Mouse (Mus musculus): ENCODE results near the gene Mdga2. TPM values are rescaled to one million over a fixed set of nuclear protein-coding genes. Genes with fewer than 3 reads are reported as not detected.

The Mdga2 gene
- total and polyA plus RNA-seq, 3 experiments = 1.5 to 3.0 (median 1.6) TPM

GRCm38 (mm10) chr12:66702781-66703180 is 519.6 kb downstream of the Mdga2 start:
- no peak for DNase-seq

- DNase-seq = no peak
Measured at GRCm38 (mm10) chr12:66679558-66679957, 542.8 kb downstream of the Mdga2 start.

GRCm38 (mm10) chr12:66648605-66649552 is 573.5 kb downstream of the Mdga2 start:
- no peak for DNase-seq

DNA sequence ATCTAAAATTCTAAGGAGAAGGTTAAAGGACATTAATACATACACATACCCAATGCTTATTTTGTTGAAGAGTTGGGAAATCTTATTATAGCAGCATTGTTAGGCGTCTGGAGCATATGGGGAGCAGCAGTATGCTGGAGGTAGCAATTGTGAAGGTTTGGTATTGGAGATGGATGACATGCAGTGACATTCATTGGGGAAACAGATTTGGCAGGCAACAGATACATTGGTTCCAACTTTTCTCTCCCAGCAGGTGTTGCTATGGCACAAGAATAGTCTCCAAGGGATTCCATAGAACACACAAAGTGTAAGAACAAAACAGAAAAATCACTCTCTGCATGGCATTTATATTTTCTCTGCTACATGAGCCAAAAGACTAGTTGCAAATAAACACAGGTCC is 581.9 kb downstream of the Mdga2 start:
- no peak for DNase-seq

DNA sequence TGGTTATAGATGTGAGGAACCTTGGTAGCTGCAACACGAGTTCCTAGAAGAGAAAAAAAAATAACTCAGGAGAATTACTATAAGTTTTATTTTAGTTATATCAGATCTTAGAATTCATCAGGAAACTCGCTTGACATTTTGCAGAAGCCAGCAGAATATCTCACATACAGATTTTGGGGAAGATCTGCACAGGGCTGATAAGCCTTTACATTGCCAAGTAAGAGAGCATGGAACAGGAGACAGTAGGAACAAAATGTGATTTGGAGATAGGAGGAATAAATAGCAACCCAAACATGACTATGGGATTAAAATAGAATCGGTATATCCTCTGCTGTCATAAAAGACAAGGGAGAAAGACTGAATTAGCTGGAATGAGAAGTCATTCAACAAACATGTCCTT is 602.4 kb downstream of the Mdga2 start:
- DNase-seq = no peak

DNA sequence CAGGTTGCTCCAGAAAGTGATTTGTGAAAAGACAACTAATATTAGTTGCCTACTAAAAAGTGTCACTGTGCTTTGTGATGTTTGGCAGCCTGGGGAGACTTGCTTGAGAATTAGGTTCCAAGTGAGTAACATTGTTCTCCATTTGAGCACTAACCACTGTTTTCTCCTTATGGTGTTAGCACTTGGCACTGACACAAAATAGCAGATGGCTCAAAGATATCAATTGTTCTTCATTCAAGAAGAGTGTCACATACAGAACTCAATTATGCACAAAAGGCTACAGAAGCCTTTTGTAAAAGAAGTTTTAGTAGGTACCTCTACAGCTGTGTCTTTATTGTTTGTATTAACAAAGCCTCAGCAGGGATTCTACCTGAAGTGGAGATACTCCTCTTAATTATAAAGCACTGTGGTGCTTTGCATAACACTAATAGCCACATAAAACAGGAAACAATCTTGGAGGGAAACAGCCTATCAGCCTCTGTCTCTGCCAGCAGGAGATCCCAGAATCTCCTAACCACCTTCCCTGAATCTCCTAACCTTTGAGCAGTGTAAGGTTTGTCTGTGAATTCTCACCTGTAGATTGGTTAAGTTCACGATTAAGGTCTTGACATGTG is 630.6 kb downstream of the Mdga2 start:
- DNase-seq = no peak

- peak; percentile 67 for DNase-seq
Measured at GRCm38 (mm10) chr12:66565396-66565795, 657.0 kb downstream of the Mdga2 start.

- no peak for DNase-seq
Measured at GRCm38 (mm10) chr12:66556846-66557245, 665.5 kb downstream of the Mdga2 start.

DNA sequence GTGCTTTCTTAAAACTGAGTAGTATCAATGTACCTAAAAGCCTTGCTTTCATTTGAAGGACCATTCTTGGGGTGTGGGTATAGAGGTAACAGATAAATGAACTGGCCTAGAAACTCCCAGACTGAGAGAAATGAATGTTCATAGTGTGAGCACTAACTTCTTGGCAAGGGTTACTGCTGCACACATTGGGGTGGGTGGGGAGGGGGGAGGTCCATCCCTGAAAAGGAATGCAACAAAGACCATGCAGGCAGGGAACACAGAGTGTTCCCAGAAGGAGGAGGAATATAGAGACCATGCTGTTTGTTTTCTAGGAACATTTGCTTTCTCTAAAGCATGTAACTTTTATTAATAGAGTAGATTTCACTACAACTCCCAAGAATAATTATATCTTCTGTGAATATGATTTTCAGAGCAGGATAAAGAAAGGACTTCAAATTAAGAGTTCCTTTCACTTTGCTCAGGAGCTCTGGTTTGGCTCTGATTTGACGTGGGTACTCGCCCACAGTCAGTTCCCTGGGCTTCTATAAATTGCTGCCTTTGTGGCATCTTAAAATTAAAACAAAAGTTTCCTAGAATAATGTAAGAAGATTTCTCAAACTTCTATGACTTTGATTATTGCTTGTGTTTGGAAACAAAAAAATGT is 666.0 kb downstream of the Mdga2 start:
- DNase-seq = no peak

- DNase-seq = no peak
Measured at GRCm38 (mm10) chr12:66524973-66525372, 697.4 kb downstream of the Mdga2 start.

GRCm38 (mm10) chr12:66499258-66499657 is 723.1 kb downstream of the Mdga2 start:
- DNase-seq = no peak

- no peak for DNase-seq
Measured at GRCm38 (mm10) chr12:66470868-66471267, 751.5 kb downstream of the Mdga2 start.

GRCm38 (mm10) chr12:66470243-66470863 is 752.0 kb downstream of the Mdga2 start:
- no peak for DNase-seq

- DNase-seq = peak; percentile 30
Measured at GRCm38 (mm10) chr12:66465516-66465915, 756.8 kb downstream of the Mdga2 start.

GRCm38 (mm10) chr12:66443340-66443739 is 779.0 kb downstream of the Mdga2 start:
- no peak for DNase-seq

Measured in adrenal gland, adult 2 months (tissue).